Mouse (Mus musculus) forebrain, embryonic 14.5 days (tissue): ENCODE results near the gene Rpa2. TPM values are rescaled to one million over a fixed set of nuclear protein-coding genes. Genes with fewer than 3 reads are reported as not detected.
A peak's percentile ranks its signal among the peaks of the same experiment; 100 is the strongest.

ENCODE experiments used
- ATAC-seq: fragments of 200-750 bp; cut with Nextera tagmentation; 2 replicates; pipeline ENCODE4 v1.8.0; 2017; ENCODE audit warnings: mild to moderate bottlenecking, moderate library complexity
- DNase-seq: peaks from one replicate; pipeline ENCODE4 v3.0.0-alpha.2; 2015; ENCODE audit warnings: low spot score
- H3K27ac ChIP-seq: fragments of 300-500 bp; sonication (generic); 2 replicates; pipeline ENCODE4 v1.5.1; 2014; ENCODE audit warnings: low read depth, mild to moderate bottlenecking, control low read depth, low read length, moderate library complexity
- H3K27me3 ChIP-seq: fragments of 300-500 bp; sonication (generic); replicated peaks from 2 replicates; pipeline ENCODE4 v1.6.1; 2014; ENCODE audit warnings: low read length, control low read depth, mixed read lengths; ENCODE audit not compliant: control insufficient read depth, insufficient read depth
- H3K36me3 ChIP-seq: fragments of 300-500 bp; sonication (generic); 2 replicates; pipeline ENCODE4 v1.6.1; 2014; ENCODE audit warnings: low read length, control low read depth; ENCODE audit not compliant: control insufficient read depth, insufficient read depth
- H3K4me1 ChIP-seq: fragments of 300-500 bp; sonication (generic); 2 replicates; pipeline ENCODE4 v1.6.1; 2014; ENCODE audit warnings: antibody characterized with exemption, low read length, control low read depth; ENCODE audit not compliant: control insufficient read depth, insufficient read depth
- H3K4me2 ChIP-seq: fragments of 300-500 bp; sonication (generic); 2 replicates; pipeline ENCODE4 v1.6.1; 2014; ENCODE audit warnings: mild to moderate bottlenecking, control low read depth, low read length
- H3K4me3 ChIP-seq: fragments of 300-500 bp; sonication (generic); 2 replicates; pipeline ENCODE4 v1.5.1; 2014; ENCODE audit warnings: low read depth, low read length, control low read depth
- H3K9ac ChIP-seq: fragments of 300-500 bp; sonication (generic); 2 replicates; pipeline ENCODE4 v1.6.1; 2014; ENCODE audit warnings: mild to moderate bottlenecking, low read length, control low read depth, moderate library complexity
- H3K9me3 ChIP-seq: fragments of 300-500 bp; sonication (generic); replicated peaks from 2 replicates; pipeline ENCODE4 v1.6.1; 2016; ENCODE audit warnings: low read length, control low read depth, mixed read lengths; ENCODE audit not compliant: control insufficient read depth
- WGBS: fragments of 180-500 bp; shearing (Covaris S2); extraction: QIAGEN DNeasy Blood & Tissue Kit; methylation state at CpG from one replicate; pipeline ENCODE4 v1.1.7; 2014; 5-methylcytosine and 5-hydroxymethylcytosine counted together
- polyA plus RNA-seq: library from polyadenylated mRNA; unstranded; fragments of >200 nt; fragmentation: Nextera tagmentation; extraction: Ambion mirVana; gene quantifications from 2 replicates; pipeline ENCODE4 v1.2.1, GENCODE M21; 2014

Gene Rpa2
- polyA plus RNA-seq, 1 experiment from 2014 or later: 89.1 TPM

GRCm38 (mm10) chr4:132823614-132824366 lies 55.7 kb downstream of the Rpa2 start:
- Histone ChIP-seq H3K9me3 (peaks cover 6% of the 10 kb centered on the region; the same call in 1 of the 2 replicates), H3K36me3 (peaks cover 41% of the 10 kb centered on the region), H3K27me3 (no peaks in the 10 kb centered on the region), H3K4me1 (no peaks in the 10 kb centered on the region), H3K4me2 (no peak overlapping the region), H3K9ac (no peak overlapping the region), H3K27ac (no peak overlapping the region), H3K4me3 (no peak overlapping the region)
- 73% methylated on average over 8 of the region's 8 CpGs for WGBS
- DNase-seq: peak; percentile 44
- no peak for ATAC-seq

Other genes with a start within 250 kb of the Rpa2 start
- 1,314 and 1,514 TPM in 2 replicates for gene Atpif1, start 234.7 kb upstream of the Rpa2 start, polyA plus RNA-seq
- gene Dnajc8, start 232.8 kb upstream of the Rpa2 start, polyA plus RNA-seq: 152 and 160 TPM in 2 replicates
- 0.18 and 0.30 TPM in 2 replicates for gene Ptafr, start 204.3 kb upstream of the Rpa2 start, polyA plus RNA-seq
- 17.0 and 20.8 TPM in 2 replicates for gene Eya3, start 129.3 kb upstream of the Rpa2 start, polyA plus RNA-seq
- 3.2 and 6.0 TPM in 2 replicates for gene Xkr8, start 35.8 kb upstream of the Rpa2 start, polyA plus RNA-seq
- gene Smpdl3b, start 11.1 kb upstream of the Rpa2 start, polyA plus RNA-seq: 1.3 and 1.5 TPM in 2 replicates
- 0.42 and 0.45 TPM in 2 replicates for gene Themis2, start 28.1 kb downstream of the Rpa2 start, polyA plus RNA-seq
- 101 and 120 TPM in 2 replicates for gene Ppp1r8, start 74.8 kb downstream of the Rpa2 start, polyA plus RNA-seq
- gene Stx12, start 116.2 kb downstream of the Rpa2 start, polyA plus RNA-seq: 176 and 191 TPM in 2 replicates
- gene Fam76a, start 154.2 kb downstream of the Rpa2 start, polyA plus RNA-seq: 44.2 and 47.1 TPM in 2 replicates
- 0.23 TPM in 1 of 2 replicates, not detected in the other for gene Fgr, start 205.8 kb downstream of the Rpa2 start, polyA plus RNA-seq
- 8.6 and 12.2 TPM in 2 replicates for gene Ahdc1, start 242.9 kb downstream of the Rpa2 start, polyA plus RNA-seq